Mouse (Mus musculus) adrenal gland, postnatal 14 days (tissue): Measurements from ENCODE around the gene Ap4s1. TPM values are rescaled to one million over a fixed set of nuclear protein-coding genes. Genes with fewer than 3 reads are reported as not detected.

ENCODE experiments used
- DNase-seq: peaks from one replicate; pipeline ENCODE4 v3.0.0; 2021; ENCODE audit warnings: mixed read lengths
- total RNA-seq: library from RNA; stranded (reverse); gene quantifications from 2 replicates; pipeline ENCODE4 v1.2.3, GENCODE M21; 2021

Gene Ap4s1
- total RNA-seq, 1 experiment from 2014 or later: 22.6 TPM

- DNase-seq: no peak
Observed at GRCm38 (mm10) chr12:51768702-51769101, 77.9 kb downstream of the Ap4s1 start.

GRCm38 (mm10) chr12:51784842-51785241 lies 94.0 kb downstream of the Ap4s1 start:
- peak; percentile 23 for DNase-seq

Other genes with a start within 250 kb of the Ap4s1 start
- gene Coch, start 97.7 kb upstream of the Ap4s1 start, total RNA-seq: 0.38 and 1.0 TPM in 2 replicates
- 83.8 and 88.4 TPM in 2 replicates for gene Strn3, start 864 bp downstream of the Ap4s1 start, total RNA-seq
- 92.9 and 94.0 TPM in 2 replicates for gene Hectd1, start 138.5 kb downstream of the Ap4s1 start, total RNA-seq